ENCODE assay signal across 18 mouse cellular contexts in genomic region chr11:91461946-91462345, GRCm38 (mm10).
"Had no signal": no experiment of that assay in that cellular context is flagged by ENCODE, and none has a peak within 500 bp of the region (broad histone marks: within the 10 kb centered on the region; RNA-seq: fewer than 3 reads in every experiment).

No protein-coding gene starts in this region.

- H3K9ac ChIP-seq: kidney, embryonic 15.5 days; liver, embryonic 13.5 days; neural tube, embryonic 12.5 days; neural tube, embryonic 15.5 days had no signal

- H3K4me1 ChIP-seq: kidney, embryonic 15.5 days; liver, embryonic 13.5 days; neural tube, embryonic 12.5 days; neural tube, embryonic 15.5 days had no signal

- DNase-seq: kidney, adult 11 months; kidney, adult 8-10 months; kidney, postnatal 10 days; kidney, postnatal 36 days; liver, embryonic 13.5 days; lung, adult 2 months; lung, postnatal 14 days; lung, postnatal 4 days; right cerebral cortex, postnatal 14 days; right cerebral cortex, postnatal 4 days; thymus, adult 2 months; thymus, postnatal 14 days; thymus, postnatal 4 days had no signal

- H3K4me3 ChIP-seq: kidney, embryonic 15.5 days; liver, embryonic 13.5 days; neural tube, embryonic 12.5 days; neural tube, embryonic 15.5 days had no signal

- H3K9me3 ChIP-seq: kidney, embryonic 15.5 days; liver, embryonic 13.5 days; neural tube, embryonic 12.5 days; neural tube, embryonic 15.5 days had no signal

- H3K27ac ChIP-seq: kidney, embryonic 15.5 days; liver, embryonic 13.5 days; neural tube, embryonic 12.5 days; neural tube, embryonic 15.5 days; stomach, postnatal 0 days had no signal

- H3K36me3 ChIP-seq: kidney, embryonic 15.5 days; liver, embryonic 13.5 days; neural tube, embryonic 12.5 days; neural tube, embryonic 15.5 days had no signal

- H3K4me2 ChIP-seq: kidney, embryonic 15.5 days; liver, embryonic 13.5 days; midbrain, embryonic 11.5 days; neural tube, embryonic 12.5 days; neural tube, embryonic 15.5 days had no signal

- H3K27me3 ChIP-seq: kidney, embryonic 15.5 days; liver, embryonic 13.5 days; neural tube, embryonic 12.5 days; neural tube, embryonic 15.5 days had no signal
